Mouse (Mus musculus): ENCODE measurements at regions not wholly inside any gene's neighbourhood (a gene's known extent, or its start where the extent isn't known, plus 50 kb on each side); places are given as distances from the start of the nearest gene placed in this dataset.

GRCm38 (mm10) chr9:112429196-112429595 is 193.5 kb upstream of the Arpp21 start:
- no peak for ATAC-seq (ENCODE audit: low FRiP score, low read depth)
- WGBS = 55% methylated on average over 3 of the region's 3 CpGs
- H3K9ac ChIP-seq = no peak overlapping the region
- no peaks in the 10 kb centered on the region for H3K27me3 ChIP-seq
- H3K4me2 ChIP-seq = no peak overlapping the region
- H3K9me3 ChIP-seq = no peaks in the 10 kb centered on the region
- H3K4me3 ChIP-seq = no peak overlapping the region
- no peaks in the 10 kb centered on the region for H3K36me3 ChIP-seq
- no peak overlapping the region for H3K27ac ChIP-seq (replicated peaks)
- no peaks in the 10 kb centered on the region for H3K4me1 ChIP-seq (replicated peaks)

GRCm38 (mm10) chr9:112405772-112406315 is 170.1 kb upstream of the Arpp21 start:
- no peak for ATAC-seq (ENCODE audit: low FRiP score, low read depth)
- Histone ChIP-seq H3K4me2 (no peak overlapping the region), H3K4me1 (replicated peaks) (no peaks in the 10 kb centered on the region), H3K27me3 (no peaks in the 10 kb centered on the region), H3K36me3 (no peaks in the 10 kb centered on the region), H3K27ac (replicated peaks) (no peak overlapping the region), H3K4me3 (no peak overlapping the region), H3K9ac (no peak overlapping the region), H3K9me3 (no peaks in the 10 kb centered on the region; the same call in 1 of the 2 replicates)

GRCm38 (mm10) chr9:112370746-112371145 is 135.0 kb upstream of the Arpp21 start:
- no peaks in the 10 kb centered on the region for H3K9me3 ChIP-seq
- H3K9ac ChIP-seq = no peak overlapping the region
- WGBS = 47% methylated on average over 1 of the region's 1 CpGs
- no peak overlapping the region for H3K4me2 ChIP-seq
- no peaks in the 10 kb centered on the region for H3K36me3 ChIP-seq
- no peaks in the 10 kb centered on the region for H3K27me3 ChIP-seq
- H3K27ac ChIP-seq (replicated peaks) = no peak overlapping the region
- no peak overlapping the region for H3K4me3 ChIP-seq
- ATAC-seq (ENCODE audit: low FRiP score, low read depth) = no peak
- no peaks in the 10 kb centered on the region for H3K4me1 ChIP-seq (replicated peaks)

DNA sequence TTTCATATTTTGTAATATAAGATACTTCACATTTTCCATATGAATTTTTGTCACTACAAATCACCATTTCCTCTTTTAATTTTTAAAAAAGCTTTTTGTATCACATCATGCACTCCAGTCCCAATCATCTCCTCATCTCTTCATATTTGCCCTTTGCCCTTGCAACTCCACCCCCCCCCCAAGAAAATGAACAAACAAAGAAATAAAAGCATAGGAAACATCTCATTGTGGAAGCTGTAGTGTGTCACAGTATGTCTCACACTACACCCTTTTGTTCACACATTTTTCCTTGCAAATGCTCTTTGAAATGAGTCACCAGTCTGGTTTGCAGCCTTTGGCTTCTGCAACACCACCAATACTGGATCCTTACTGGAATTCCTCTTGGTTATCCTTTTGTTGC is 131.6 kb upstream of the Arpp21 start:
- Histone ChIP-seq H3K27ac (replicated peaks) (no peak overlapping the region), H3K27me3 (no peaks in the 10 kb centered on the region), H3K4me2 (no peak overlapping the region), H3K9ac (no peak overlapping the region), H3K36me3 (no peaks in the 10 kb centered on the region), H3K4me3 (no peak overlapping the region), H3K4me1 (replicated peaks) (no peaks in the 10 kb centered on the region), H3K9me3 (no peaks in the 10 kb centered on the region)
- no peak for ATAC-seq (ENCODE audit: low FRiP score, low read depth)

DNA sequence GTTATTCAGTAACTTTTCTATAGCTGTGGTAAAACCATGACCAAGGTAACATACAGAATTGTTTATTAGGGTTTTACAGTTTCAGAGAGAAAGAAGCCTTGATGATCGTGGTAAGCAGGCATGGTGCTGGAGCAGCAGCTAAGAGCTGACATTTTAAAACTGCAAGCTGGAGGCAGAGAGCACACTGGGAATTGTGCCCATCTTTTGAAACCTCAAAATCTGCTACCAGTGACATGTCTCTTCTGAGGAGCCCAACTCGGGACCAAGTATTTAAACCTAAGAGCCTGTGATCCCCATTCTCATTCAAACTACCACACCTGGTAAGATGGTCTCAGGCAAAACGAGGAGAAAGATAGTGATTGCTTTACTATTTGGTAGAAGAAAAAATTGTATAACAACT is 125.6 kb upstream of the Arpp21 start:
- Histone ChIP-seq H3K27me3 (no peaks in the 10 kb centered on the region), H3K36me3 (no peaks in the 10 kb centered on the region), H3K27ac (replicated peaks) (no peak overlapping the region), H3K4me2 (no peak overlapping the region), H3K9ac (no peak overlapping the region), H3K4me1 (replicated peaks) (peaks cover 12% of the 10 kb centered on the region; the same call in 1 of the 2 replicates), H3K9me3 (no peaks in the 10 kb centered on the region), H3K4me3 (no peak overlapping the region)
- ATAC-seq (ENCODE audit: low FRiP score, low read depth) = no peak
- 86% methylated on average over 3 of the region's 3 CpGs for WGBS

GRCm38 (mm10) chr9:112358711-112359298 is 123.1 kb upstream of the Arpp21 start:
- H3K36me3 ChIP-seq = no peaks in the 10 kb centered on the region
- no peak overlapping the region for H3K4me3 ChIP-seq
- peak overlapping the region; percentile 66 for H3K27ac ChIP-seq (replicated peaks)
- H3K9me3 ChIP-seq = no peaks in the 10 kb centered on the region
- H3K4me1 ChIP-seq (replicated peaks) = peaks cover 12% of the 10 kb centered on the region; the same call in 1 of the 2 replicates
- no peaks in the 10 kb centered on the region for H3K27me3 ChIP-seq
- H3K4me2 ChIP-seq = no peak overlapping the region
- H3K9ac ChIP-seq = no peak overlapping the region
- 36% methylated on average over 5 of the region's 5 CpGs for WGBS
- ATAC-seq (ENCODE audit: low FRiP score, low read depth) = no peak

- ATAC-seq (ENCODE audit: low FRiP score, low read depth) = no peak
- H3K9ac ChIP-seq = no peak overlapping the region
- H3K27me3 ChIP-seq = no peaks in the 10 kb centered on the region
- H3K27ac ChIP-seq (replicated peaks) = no peak overlapping the region
- WGBS = 75% methylated on average over 3 of the region's 3 CpGs
- no peak overlapping the region for H3K4me3 ChIP-seq
- no peaks in the 10 kb centered on the region for H3K9me3 ChIP-seq
- no peaks in the 10 kb centered on the region for H3K36me3 ChIP-seq
- no peak overlapping the region for H3K4me2 ChIP-seq
- peaks cover 1% of the 10 kb centered on the region; the same call in 1 of the 2 replicates for H3K4me1 ChIP-seq (replicated peaks)
Observed at GRCm38 (mm10) chr9:112353196-112353595, 117.5 kb upstream of the Arpp21 start.

GRCm38 (mm10) chr9:112348942-112349341 is 113.2 kb upstream of the Arpp21 start:
- Histone ChIP-seq H3K36me3 (no peaks in the 10 kb centered on the region), H3K4me2 (no peak overlapping the region), H3K4me1 (replicated peaks) (no peaks in the 10 kb centered on the region), H3K4me3 (no peak overlapping the region), H3K27me3 (no peaks in the 10 kb centered on the region), H3K27ac (replicated peaks) (no peak overlapping the region), H3K9ac (no peak overlapping the region), H3K9me3 (no peaks in the 10 kb centered on the region)
- no peak for ATAC-seq (ENCODE audit: low FRiP score, low read depth)

DNA sequence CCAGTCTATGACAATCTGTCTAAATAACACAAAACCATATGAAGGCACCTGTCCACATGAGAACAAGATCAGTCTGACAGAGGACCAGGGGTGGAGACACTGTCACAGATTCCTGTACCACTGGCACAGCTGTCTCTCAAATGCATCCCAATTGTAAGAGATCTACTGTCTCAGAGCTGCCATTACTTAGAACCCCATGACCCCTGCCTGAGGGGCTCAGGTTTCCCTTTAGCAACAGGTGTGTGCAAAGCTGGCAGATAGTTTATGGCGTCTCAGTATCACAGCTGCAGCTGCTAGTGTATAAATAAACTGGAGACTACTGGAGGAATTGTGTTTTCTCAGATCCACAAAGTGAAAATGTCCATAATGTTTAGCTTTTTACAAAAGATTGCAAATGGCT is 109.1 kb upstream of the Arpp21 start:
- Histone ChIP-seq H3K27ac (replicated peaks) (no peak overlapping the region), H3K27me3 (no peaks in the 10 kb centered on the region), H3K36me3 (no peaks in the 10 kb centered on the region), H3K4me3 (no peak overlapping the region), H3K4me1 (replicated peaks) (no peaks in the 10 kb centered on the region), H3K4me2 (no peak overlapping the region), H3K9ac (no peak overlapping the region), H3K9me3 (no peaks in the 10 kb centered on the region)
- ATAC-seq (ENCODE audit: low FRiP score, low read depth) = no peak
- WGBS = 74% methylated on average over 1 of the region's 1 CpGs

DNA sequence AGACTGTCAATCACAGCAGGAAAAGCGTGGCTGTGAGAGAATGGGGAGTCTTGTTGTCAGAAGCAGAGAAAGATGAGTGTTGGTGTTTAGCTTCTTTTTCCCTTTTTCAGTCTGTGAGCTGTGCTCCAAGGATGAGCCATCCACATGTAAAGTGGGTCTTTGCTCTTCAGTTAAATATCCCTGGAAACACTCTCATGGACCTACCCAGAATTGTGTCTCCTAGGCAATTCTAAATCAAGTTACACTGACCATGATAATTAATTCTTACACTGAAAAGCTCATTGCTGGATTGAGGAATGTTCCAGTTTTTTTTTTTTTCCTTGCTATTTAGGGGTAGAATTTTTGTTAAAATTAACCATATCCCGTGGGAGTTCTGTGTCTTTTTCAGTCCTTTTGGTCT is 104.6 kb upstream of the Arpp21 start:
- no peaks in the 10 kb centered on the region for H3K36me3 ChIP-seq
- H3K27me3 ChIP-seq = no peaks in the 10 kb centered on the region
- H3K4me1 ChIP-seq (replicated peaks) = no peaks in the 10 kb centered on the region
- no peak overlapping the region for H3K9ac ChIP-seq
- no peak for ATAC-seq (ENCODE audit: low FRiP score, low read depth)
- H3K9me3 ChIP-seq = no peaks in the 10 kb centered on the region
- no peak overlapping the region for H3K27ac ChIP-seq (replicated peaks)
- 71% methylated on average over 2 of the region's 2 CpGs for WGBS
- no peak overlapping the region for H3K4me3 ChIP-seq
- H3K4me2 ChIP-seq = no peak overlapping the region

- H3K27ac ChIP-seq (replicated peaks) = no peak overlapping the region
- H3K9ac ChIP-seq = no peak overlapping the region
- H3K9me3 ChIP-seq = no peaks in the 10 kb centered on the region
- H3K4me2 ChIP-seq = no peak overlapping the region
- no peak for ATAC-seq (ENCODE audit: low FRiP score, low read depth)
- 57% methylated on average over 5 of the region's 5 CpGs for WGBS
- H3K4me3 ChIP-seq = no peak overlapping the region
- no peaks in the 10 kb centered on the region for H3K36me3 ChIP-seq
- H3K27me3 ChIP-seq = no peaks in the 10 kb centered on the region
- H3K4me1 ChIP-seq (replicated peaks) = no peaks in the 10 kb centered on the region
Observed at GRCm38 (mm10) chr9:112320016-112320415, 84.3 kb upstream of the Arpp21 start.

DNA sequence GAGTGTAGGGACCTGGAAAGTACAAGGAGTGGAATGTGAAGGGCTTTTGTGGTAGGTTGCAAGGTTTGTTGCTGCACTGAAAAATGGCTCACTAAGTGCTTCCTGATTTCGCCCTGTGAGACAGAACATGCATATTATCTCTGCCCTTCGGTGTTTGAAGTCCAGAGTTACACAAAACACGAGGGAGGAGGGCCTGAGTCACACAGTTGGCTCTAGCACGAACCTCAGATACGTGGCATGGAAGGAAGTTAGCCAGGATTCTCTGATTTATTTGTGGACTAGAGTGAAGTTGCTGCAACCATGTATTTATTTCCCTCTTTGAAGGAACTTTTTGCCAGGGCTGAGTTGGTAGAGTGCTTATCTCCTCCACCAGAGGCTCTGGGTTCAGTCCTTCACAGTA is 73.2 kb upstream of the Arpp21 start:
- H3K9ac ChIP-seq = no peak overlapping the region
- no peak for ATAC-seq (ENCODE audit: low FRiP score, low read depth)
- no peak overlapping the region for H3K27ac ChIP-seq (replicated peaks)
- WGBS = 81% methylated on average over 5 of the region's 5 CpGs
- no peak overlapping the region for H3K4me2 ChIP-seq
- H3K4me3 ChIP-seq = no peak overlapping the region
- no peaks in the 10 kb centered on the region for H3K27me3 ChIP-seq
- no peaks in the 10 kb centered on the region for H3K4me1 ChIP-seq (replicated peaks)
- no peaks in the 10 kb centered on the region for H3K9me3 ChIP-seq
- no peaks in the 10 kb centered on the region for H3K36me3 ChIP-seq

DNA sequence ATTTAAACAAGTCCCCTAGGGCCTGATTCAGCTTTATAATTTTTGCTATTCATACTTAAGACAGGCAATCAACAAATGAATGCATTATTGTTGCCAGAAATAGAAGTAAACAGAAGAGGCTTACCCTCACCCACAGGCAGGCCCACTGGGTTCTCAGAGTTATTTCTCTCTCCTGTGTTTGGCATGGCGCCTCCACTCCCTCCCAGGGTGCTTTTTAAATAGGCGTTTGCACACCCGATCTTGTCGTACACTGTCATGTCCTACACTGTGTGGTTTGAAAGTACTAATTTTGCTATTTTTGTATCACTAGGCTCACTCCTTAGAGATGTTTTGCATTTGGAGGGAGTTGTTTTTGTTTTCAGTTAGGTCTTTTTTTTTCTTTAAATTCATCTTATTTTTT is 72.1 kb upstream of the Arpp21 start:
- Histone ChIP-seq H3K36me3 (no peaks in the 10 kb centered on the region), H3K27me3 (no peaks in the 10 kb centered on the region), H3K9ac (no peak overlapping the region), H3K4me3 (no peak overlapping the region), H3K9me3 (no peaks in the 10 kb centered on the region), H3K27ac (replicated peaks) (no peak overlapping the region), H3K4me1 (replicated peaks) (no peaks in the 10 kb centered on the region), H3K4me2 (no peak overlapping the region)
- ATAC-seq (ENCODE audit: low FRiP score, low read depth) = no peak
- 66% methylated on average over 4 of the region's 4 CpGs for WGBS
